Mouse (Mus musculus): ENCODE results near the gene Itfg2.

Itfg2 gene

DNA sequence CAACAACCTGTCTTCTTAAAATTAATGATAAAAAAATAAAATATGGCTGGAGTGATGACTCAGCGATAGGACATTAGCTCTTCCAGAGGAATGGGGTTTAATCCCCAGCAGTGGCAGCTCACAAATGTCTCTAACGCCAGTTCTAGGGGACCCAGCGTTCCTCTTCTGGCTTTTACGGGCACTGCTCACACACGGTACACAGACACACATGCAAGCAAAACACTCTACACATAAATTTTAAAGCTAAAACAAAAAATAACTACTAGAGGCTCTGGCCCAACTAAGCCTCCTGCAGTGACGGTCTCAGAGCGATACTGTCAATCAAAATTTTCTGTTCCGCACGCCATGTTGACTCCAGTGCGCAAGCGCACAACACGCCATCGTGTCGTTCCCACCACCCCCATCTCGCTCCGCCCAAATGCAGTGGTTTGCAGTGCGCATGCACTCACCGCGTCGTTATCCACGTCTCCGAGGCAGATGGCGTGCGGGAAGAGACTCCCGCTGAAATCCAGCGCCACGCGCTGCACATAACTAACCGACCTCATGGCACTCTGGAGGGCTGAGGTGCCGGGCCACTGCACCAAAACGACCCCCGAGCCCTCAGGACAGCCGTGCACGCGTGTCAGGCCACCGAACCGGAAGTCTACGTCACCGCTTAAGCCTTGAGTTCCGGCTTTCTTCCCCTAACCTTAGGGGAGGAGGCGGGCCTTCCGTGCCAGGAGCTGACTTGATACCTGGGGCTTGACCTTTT, at the start of gene Itfg2:
Gene Itfg2 (minus strand): TSS at position 663 of the 751 bp plus-strand sequence.
- peak; percentile 83 for DNase-seq (ENCODE audit: low spot score)

DNA sequence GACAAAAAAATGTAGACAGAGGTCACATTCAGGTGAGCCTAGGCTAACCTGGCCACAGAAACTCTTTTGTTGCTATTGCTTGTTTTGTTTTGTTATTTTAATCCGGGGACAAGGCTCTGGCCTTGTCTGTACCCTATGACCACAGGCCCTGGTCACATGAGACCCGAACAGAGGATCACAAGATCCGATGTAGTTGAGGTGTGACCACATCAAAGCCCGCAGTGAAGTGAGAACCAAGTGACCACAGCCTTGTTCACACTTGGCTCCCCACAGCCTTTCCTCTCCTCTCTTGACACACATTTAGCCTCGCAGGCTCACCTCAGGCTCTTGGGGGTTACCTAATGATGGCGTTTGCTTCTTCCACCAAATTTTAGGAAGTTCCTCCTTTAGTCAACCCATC, 49.4 kb upstream of the Itfg2 start:
- no peak for DNase-seq (ENCODE audit: low spot score)

GRCm38 (mm10) chr6:128469451-128469850, 44.7 kb upstream of the Itfg2 start:
- no peak for DNase-seq (ENCODE audit: low spot score)

DNA sequence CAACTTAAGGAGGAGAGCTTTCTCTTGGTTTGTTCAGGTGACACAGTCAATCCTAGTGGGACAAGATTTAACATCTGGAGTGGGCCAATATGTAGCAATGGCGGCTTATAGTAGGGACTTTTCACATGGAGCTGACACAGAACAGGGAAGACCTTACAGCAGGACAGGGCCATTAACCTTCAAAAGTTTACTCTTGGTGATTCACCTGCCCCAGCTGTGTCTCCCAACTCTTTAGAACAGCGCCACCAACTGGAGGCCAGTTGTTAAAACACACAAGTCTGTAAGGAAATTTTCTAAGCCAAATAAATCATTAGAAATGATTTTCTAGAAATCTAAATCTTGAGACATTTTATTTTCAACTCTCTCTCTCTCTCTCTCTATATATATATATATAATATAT, 42.6 kb upstream of the Itfg2 start:
- DNase-seq (ENCODE audit: low spot score): no peak

DNA sequence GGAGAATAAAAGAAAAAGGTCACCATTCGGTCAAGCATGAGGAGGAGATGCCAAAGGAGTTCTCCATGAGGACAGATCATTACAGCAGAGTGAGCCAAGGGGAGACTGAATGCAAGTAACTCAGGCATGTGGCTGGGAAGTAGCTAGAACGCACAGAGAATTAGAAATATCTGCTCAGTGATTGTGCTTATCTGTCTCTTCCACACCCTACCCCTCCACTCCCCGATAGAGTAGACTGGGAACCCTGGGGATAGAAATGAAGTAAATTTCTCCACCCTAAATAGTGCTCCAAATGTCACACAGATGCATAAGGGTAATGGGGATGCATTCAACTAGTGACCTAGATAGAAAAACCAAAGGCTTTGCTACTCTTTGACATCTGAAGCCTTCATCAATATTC, 41.8 kb upstream of the Itfg2 start:
- DNase-seq (ENCODE audit: low spot score): no peak

DNA sequence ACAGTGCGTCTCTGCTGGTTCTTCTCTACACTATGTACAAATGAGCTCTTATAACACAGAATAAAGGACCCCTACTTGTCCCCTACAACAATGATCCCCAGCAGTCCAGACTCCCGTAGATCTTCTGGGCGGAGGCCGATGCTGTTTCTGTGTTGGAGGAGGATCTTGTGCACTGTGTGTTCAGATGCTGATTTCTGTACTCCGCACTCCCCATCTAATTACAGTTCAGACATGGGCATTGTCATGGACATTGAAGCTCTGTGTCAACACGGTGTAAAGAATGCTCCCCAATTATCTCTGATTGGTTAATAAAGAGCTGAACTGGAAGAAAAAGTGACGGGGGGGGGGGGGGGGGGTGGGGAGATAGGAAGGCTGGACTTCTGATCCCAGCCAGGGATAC, 41.3 kb upstream of the Itfg2 start:
- DNase-seq (ENCODE audit: low spot score): no peak

DNA sequence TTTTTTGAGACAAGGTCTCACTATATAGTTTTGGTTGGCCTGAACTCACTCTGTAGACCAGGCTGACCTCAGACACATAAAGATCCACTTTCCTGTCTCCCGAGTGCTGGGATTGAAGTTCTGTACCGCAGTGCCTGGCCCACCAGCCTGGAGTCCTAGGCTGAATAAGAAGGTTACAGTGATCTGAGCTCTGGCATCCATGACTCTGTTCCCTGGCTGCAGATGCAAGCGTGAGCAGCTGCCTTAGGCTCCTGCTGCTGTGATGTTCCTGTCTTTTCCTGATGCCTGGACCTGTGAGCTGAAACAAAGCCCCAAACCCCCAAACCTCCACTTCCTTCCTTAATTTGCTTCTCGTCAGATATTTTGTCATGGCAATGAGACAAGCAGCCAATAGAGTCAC, 40.3 kb upstream of the Itfg2 start:
- no peak for DNase-seq (ENCODE audit: low spot score)

- DNase-seq (ENCODE audit: low spot score): no peak
Observed at GRCm38 (mm10) chr6:128461606-128462005, 36.9 kb upstream of the Itfg2 start.

GRCm38 (mm10) chr6:128460729-128461503, 36.2 kb upstream of the Itfg2 start:
- no peak for DNase-seq (ENCODE audit: low spot score)

DNA sequence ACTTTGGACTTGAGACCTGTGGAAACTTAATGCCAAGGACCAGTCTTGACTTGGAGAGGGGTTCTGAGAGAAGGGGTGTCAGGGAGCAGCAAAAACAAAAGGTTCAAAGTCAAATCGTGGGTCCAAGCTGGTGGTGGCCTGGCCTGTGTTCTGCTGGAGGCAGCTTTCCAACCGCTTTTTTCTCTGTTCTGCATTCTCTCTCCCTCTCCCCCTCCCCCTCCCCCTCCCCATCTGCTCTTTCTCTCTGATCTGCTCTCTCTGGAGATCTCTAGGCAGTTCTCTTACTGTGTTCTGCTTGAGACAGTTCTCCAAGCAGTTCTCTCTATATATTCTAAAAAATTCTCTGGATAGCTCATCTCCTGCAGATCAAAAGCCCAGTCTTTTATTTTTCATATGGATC, 35.6 kb upstream of the Itfg2 start:
- no peak for DNase-seq (ENCODE audit: low spot score)

GRCm38 (mm10) chr6:128457186-128457585, 32.5 kb upstream of the Itfg2 start:
- no peak for DNase-seq (ENCODE audit: low spot score)

- DNase-seq (ENCODE audit: low spot score): no peak
Observed at GRCm38 (mm10) chr6:128455835-128456605, 31.3 kb upstream of the Itfg2 start.

GRCm38 (mm10) chr6:128447063-128447462, 22.3 kb upstream of the Itfg2 start:
- no peak for DNase-seq (ENCODE audit: low spot score)

DNA sequence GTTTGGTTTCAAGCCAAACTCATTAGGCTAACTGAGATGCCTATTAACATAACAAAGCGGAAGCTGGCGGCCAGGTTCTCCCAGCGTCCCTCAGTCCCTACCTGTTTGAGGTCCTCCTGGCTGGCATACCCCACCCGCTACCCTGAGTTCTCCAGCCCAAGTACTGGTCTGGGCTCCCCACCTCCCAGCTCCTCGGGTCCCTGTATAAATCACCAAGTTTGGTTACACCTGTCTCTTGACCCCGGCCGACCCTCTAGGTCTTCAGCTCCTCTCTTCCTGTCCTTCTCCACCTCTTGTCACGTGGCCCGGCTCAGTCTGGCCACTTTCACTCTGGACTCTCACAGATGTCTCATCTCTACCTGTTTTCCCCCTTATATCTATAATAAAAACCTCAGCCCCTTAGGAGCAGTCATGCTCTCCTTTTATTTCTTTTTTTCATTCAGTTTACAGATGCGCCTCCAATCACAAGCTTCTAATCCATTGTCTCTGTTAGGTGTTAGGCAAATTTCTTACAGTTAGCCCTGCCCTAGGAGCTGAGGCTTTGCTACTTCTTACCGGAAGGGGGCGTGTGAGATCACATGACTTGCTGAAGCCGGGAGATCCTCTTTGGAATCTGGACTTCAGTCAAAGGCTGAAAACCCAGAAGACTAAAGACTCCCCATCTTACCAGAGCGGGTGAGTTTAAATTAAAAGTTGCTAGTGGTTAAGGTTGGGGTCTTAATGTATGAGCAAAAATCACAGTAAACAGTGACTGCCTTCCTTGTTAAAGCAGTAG, 21.2 kb upstream of the Itfg2 start:
- no peak for DNase-seq (ENCODE audit: low spot score)

GRCm38 (mm10) chr6:128440238-128440637, 15.5 kb upstream of the Itfg2 start:
- no peak for DNase-seq (ENCODE audit: low spot score)

DNA sequence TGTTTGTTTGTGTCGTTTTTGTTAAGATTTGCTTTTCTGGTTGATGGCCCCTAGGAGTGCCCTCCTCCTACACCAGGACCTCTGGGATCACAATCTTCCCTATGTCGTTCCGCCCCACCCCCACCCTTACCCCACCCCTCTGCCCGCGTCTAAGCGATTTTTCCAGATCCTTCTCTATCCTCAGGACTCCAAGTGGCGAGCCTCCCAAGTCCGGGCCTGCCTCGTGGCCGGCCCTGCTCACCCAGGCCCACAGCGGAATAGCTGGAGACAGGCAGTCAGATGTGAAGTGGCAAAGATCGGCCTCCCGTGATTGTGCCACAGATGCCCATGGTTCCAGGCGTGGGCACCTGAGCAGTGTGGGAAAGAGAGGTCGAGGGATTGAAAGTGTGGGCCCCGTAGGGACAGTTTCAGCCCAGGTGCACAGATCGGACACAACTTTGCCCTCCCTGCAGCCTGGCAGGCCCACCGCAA, 14.2 kb upstream of the Itfg2 start:
- no peak for DNase-seq (ENCODE audit: low spot score)

DNA sequence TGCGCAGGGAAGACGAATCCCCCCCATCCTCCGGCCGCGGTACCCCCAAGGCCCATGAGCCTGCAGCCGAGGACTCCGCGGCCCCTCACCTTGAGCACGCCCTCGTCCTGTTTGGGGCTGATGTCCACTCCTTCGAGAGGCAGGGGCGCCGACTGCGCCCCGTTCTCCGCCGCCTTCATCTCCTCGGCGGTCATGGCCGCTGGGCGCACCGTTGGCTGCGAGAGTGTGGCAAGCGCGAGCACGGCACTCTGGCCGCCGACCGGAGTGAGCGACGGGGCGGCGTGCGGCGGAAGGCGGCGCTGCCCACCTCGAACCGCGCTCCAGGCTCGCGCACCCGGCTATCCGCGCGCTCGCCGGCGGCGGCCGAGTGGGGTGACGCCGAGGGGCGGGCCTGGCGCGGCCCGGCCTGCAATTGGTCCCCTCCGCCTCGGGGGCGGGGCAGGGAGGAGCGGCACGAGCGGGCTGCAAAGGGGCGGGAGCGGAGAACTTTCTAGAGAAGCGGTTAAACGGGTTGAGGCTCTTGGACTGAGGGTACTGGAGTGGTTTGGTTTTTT, 13.7 kb upstream of the Itfg2 start, which contains the start of gene Fkbp4:
Gene Fkbp4 (minus strand): TSS at position 361 of the 554 bp plus-strand sequence.
- peak; percentile 70 for DNase-seq (ENCODE audit: low spot score)

DNA sequence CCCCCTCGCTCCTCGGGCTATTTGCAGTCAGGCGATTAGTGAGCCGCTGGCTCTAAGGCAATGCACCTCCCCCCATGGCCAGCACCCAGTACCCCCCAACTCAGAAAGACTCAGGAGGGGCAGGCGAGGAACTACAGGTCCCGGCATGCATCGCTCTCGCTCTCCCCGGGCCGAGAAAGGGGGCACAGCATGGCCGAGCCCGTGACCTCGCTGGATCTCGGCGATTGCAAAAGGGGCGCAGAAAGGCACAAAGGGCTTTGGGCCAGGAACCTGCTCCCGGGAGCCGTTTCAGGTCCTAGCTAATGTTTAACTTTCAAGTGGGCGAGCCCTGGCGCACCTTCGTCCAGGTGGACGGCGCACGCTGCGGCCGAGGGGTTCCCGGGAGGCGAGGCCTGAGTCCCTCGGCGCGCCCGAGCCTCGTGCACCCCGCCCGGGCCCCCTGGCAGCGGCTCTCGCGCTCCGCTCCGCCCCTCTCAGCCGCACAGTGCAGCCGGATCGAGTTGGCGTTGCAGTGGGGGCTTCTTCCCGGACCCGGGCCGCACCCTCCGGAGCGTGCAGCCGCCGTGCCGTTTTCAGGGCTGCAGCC, 13.1 kb upstream of the Itfg2 start:
- peak; percentile 16 for DNase-seq (ENCODE audit: low spot score)

DNA sequence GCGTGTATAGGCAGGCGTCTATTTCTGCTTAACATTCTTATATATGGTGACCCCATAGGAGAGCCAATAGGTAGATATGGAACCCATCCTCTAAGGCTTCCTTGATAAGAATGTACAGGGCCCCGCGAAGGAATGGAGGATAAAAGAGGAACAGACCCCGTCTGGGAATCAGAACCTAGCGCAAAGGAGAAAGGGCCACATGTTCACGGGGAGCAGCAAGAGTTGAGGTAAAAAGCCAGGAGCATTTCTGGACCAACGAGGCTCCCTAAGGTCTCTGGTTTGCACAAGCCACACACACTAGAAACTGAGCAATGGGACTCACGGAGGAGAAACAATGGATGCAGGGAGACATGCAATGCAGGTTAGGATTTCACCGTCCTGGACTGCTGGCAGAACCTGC, 12.6 kb upstream of the Itfg2 start:
- no peak for DNase-seq (ENCODE audit: low spot score)

GRCm38 (mm10) chr6:128436356-128437005, 11.8 kb upstream of the Itfg2 start:
- DNase-seq (ENCODE audit: low spot score): no peak

- no peak for DNase-seq (ENCODE audit: low spot score)
Observed at GRCm38 (mm10) chr6:128435474-128435873, 10.7 kb upstream of the Itfg2 start.

Data from urinary bladder, postnatal 10 days (tissue).